Mouse (Mus musculus) bone marrow macrophage, adult 2 months (primary cell): Measurements from ENCODE around the gene Krtap5-5.

Source experiments
- CTCF ChIP-seq: IDR thresholded peaks from 2 replicates; pipeline ENCODE4 v1.5.1; 2012; ENCODE audit warnings: low read depth, mild to moderate bottlenecking, low read length, moderate library complexity
- POLR2A ChIP-seq: IDR thresholded peaks from 2 replicates; pipeline ENCODE4 v1.6.1; 2012; ENCODE audit warnings: mild to moderate bottlenecking, low read depth, low read length, borderline replicate concordance

GRCm38 (mm10) chr7:142205488-142205887 is 24.3 kb downstream of the Krtap5-5 start:
- TF ChIP-seq CTCF: no peak
- no peak for TF ChIP-seq POLR2A
